Mouse (Mus musculus) E14TG2a.4 (cell line): ENCODE results near the gene Nrxn3.

Experiments
- CTCF ChIP-seq: conservative IDR thresholded peaks from 2 replicates; pipeline ENCODE4 v1.5.1; 2014; ENCODE audit warnings: low read length
- NANOG ChIP-seq: IDR thresholded peaks from 2 replicates; pipeline ENCODE4 v1.6.1; 2014; ENCODE audit warnings: borderline replicate concordance, low read length, mixed read lengths
- POU5F1 ChIP-seq: IDR thresholded peaks from 2 replicates; pipeline ENCODE4 v1.6.1; 2014; ENCODE audit warnings: low read length, borderline replicate concordance

DNA sequence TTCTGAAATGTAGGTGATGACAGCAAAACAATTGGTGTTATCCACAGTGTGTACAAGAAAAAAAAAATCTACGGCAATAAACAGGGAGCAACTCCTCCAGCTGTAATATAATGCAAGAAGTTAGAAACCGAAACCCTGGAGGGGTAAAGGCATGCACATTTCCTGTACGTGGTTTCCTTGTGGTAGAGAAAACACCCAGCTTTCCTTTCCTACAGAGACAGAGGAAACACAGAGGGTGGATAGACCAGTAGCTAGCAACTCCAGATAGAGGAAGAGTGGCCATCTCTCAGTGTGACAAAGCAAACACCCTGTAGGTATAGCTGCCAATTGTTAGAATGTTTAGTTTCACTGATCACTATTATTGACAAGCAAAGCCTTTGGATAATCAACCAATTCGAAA, 642.2 kb downstream of the Nrxn3 start:
- TF ChIP-seq CTCF (no peak), POU5F1 (no peak), NANOG (no peak)
